Mouse (Mus musculus) left cerebral cortex, adult 11 months (tissue): Measurements from ENCODE around the gene Ankrd31.
"Not testable (repeated sequence)": the region's sequence is repeated elsewhere in the genome, so short reads cannot be mapped to it uniquely, and the experiment has no call there.

Source experiments
- DNase-seq: peaks from one replicate; pipeline ENCODE4 v3.0.0; 2022; ENCODE audit warnings: low spot score

The Ankrd31 gene

DNA sequence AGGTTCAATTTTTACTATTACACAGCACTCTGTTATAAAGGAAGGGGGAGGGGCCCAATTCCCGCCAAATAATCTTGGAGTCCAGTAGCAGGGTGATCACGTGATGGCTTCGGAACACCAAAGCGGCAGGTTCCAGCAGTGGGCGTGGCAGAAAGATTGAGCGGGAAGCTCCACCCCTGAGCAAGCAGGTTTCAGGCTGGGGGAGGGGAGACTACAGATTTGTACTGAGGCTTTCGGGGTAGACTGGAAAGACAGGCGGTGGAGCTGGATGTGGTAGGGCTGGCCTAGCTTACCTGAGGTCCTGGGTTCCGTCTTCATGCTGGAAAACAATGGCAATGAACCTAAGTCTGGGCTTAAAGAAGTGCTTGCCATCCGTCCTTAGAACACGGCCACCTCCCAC lies 193.4 kb downstream of the Ankrd31 start:
- DNase-seq: not testable (repeated sequence)

DNA sequence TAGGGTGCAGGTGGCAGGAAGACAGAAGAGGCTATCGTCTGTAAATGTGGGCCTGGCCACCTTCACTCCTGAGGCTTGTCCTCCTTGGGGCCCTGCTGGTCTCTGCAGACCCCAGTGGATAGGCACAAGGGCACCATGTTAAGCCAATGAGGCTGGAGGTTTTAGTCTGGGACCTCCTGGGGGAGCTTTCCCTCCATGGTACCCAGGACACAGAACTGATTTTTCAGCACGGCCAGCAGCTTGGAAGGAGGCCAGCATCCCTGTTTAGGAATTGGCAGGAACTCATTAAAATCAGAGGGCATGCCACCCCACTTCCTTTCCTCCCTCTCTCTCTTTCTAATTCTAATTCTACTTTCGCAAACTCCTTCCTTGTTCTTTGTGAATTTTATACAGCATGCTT lies 195.5 kb downstream of the Ankrd31 start:
- no peak for DNase-seq

DNA sequence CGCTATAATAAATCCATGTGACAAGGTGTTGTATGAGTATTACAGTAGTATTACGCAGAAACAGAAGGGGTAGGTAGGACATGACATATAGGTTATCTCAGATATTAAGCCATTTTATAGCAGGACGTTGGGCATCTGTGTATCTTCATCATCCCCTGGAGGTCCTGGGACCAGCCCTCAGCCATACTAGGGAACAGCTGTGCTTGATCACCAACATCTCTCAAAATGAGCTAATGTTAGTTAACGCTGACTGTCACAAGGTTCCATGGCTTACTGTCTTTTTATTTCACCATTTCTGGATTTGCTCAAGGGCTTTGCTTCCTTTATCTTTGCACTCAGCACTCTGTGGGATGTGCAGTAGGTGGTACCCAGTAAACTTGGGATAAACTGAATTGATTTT lies 197.7 kb downstream of the Ankrd31 start:
- DNase-seq: no peak

DNA sequence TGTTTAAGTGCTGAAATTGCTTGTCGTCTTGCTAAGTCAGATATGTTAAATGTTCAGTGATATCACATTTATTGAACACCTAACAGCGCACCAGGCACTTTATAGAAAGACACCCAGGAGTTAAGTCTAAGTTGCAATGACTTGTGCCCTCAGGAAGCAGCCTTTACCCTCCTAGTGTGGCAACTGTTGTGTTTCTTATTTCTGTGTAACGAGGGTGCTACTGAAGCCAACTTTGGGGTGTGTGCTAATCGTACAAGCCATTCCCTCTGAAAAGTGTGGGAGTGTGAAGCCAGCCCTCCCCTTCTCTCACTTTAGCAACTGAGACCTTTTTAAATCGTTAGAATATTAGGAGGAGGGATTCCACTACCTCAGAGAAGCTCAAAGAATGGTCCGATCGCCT lies 199.7 kb downstream of the Ankrd31 start:
- no peak for DNase-seq

DNA sequence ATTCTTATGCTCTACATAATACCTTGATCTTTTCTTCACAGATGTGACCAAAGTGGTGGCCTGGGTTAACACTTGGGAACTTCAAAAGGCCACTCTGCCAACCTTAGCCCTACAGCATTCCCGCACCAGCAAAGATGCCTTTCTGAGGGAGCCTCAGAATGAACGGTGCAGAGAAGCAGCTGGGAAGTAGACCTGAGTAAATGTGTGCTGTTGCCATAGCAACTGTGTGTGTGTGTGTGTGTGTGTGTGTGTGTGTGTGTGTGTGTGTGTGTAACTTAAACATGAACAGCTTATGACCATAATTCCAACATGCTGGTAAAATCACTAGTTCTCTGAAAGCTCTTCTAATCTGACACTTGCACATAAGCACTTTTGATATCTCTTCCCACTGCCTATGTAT lies 203.8 kb downstream of the Ankrd31 start:
- no peak for DNase-seq

DNA sequence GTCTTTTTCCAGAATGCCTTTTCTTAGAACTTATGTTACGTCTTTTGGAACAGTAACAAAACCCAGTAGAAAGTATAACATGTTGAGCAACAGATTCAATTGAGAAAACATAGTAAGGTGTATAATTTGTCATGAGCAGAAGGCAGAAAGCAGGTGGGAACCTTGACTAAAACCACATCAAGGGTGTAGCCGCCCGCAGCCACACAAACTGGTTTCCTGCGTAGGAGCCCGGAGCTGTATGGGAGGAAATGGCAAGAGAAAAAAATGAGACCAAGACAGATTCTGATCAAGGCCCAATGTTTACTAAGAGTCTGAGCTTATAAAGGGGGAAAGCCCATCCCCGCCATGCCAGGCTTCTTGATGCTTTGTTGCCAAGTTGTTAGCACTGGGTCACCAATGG lies 208.4 kb downstream of the Ankrd31 start:
- no peak for DNase-seq
